Mouse (Mus musculus): ENCODE data around the gene Bcl7a. TPM values are rescaled to one million over a fixed set of nuclear protein-coding genes. Genes with fewer than 3 reads are reported as not detected.

The Bcl7a gene
- 38.4 and 41.8 TPM in 2 replicates for polyA plus RNA-seq (2016; fragmentation: Nextera tagmentation; extraction: Ambion mirVana)

- H3K4me1 ChIP-seq = peaks cover 42% of the 10 kb centered on the region
- peak within 1 kb of the TSS; percentile 99 for H3K27ac ChIP-seq
- peak within 1 kb of the TSS; percentile 94 for H3K4me3 ChIP-seq
- no peaks in the 10 kb centered on the region for H3K9me3 ChIP-seq
- H3K36me3 ChIP-seq (replicated peaks) = peaks cover 21% of the 10 kb centered on the region
- no peaks in the 10 kb centered on the region for H3K27me3 ChIP-seq (ENCODE audit: poor library complexity, severe bottlenecking)
- WGBS = 1% methylated on average over 69 of the region's 69 CpGs
- DNase-seq (ENCODE audit: extremely low spot score, low spot score) = peak; percentile 63
These were observed at the start of gene Bcl7a for GRCm38 (mm10) chr5:123343707-123344627. TSS of gene Bcl7a (plus strand) at chr5:123343834.

- 90% methylated on average over 9 of the region's 9 CpGs for WGBS
- no peaks in the 10 kb centered on the region for H3K36me3 ChIP-seq (replicated peaks)
These were observed 49.0 kb upstream of the Bcl7a start for GRCm38 (mm10) chr5:123294653-123295052.

GRCm38 (mm10) chr5:123296224-123296806 is 47.3 kb upstream of the Bcl7a start:
- no peaks in the 10 kb centered on the region for H3K36me3 ChIP-seq (replicated peaks)
- peaks cover 31% of the 10 kb centered on the region for H3K4me1 ChIP-seq
- DNase-seq (ENCODE audit: extremely low spot score, low spot score) = no peak
- H3K4me3 ChIP-seq = no peak overlapping the region
- H3K9me3 ChIP-seq = no peaks in the 10 kb centered on the region
- peaks cover 35% of the 10 kb centered on the region for H3K27me3 ChIP-seq (ENCODE audit: poor library complexity, severe bottlenecking)
- no peak overlapping the region for H3K27ac ChIP-seq
- 71% methylated on average over 12 of the region's 12 CpGs for WGBS

More at GRCm38 (mm10) chr5:123294653-123295052, 49.0 kb upstream of the Bcl7a start:
- DNase-seq (ENCODE audit: extremely low spot score, low spot score) = no peak
- Histone ChIP-seq H3K27ac (no peak overlapping the region), H3K9me3 (no peaks in the 10 kb centered on the region), H3K27me3 (ENCODE audit: poor library complexity, severe bottlenecking) (peaks cover 18% of the 10 kb centered on the region; the same call in 1 of the 2 replicates), H3K4me3 (no peak overlapping the region), H3K4me1 (peaks cover 15% of the 10 kb centered on the region; the same call in 1 of the 2 replicates)

GRCm38 (mm10) chr5:123296972-123297754 is 46.5 kb upstream of the Bcl7a start:
- H3K4me3 ChIP-seq = no peak overlapping the region
- 67% methylated on average over 23 of the region's 23 CpGs for WGBS
- H3K9me3 ChIP-seq = no peaks in the 10 kb centered on the region
- H3K27me3 ChIP-seq (ENCODE audit: poor library complexity, severe bottlenecking) = peaks cover 37% of the 10 kb centered on the region
- H3K27ac ChIP-seq = no peak overlapping the region
- H3K4me1 ChIP-seq = peaks cover 37% of the 10 kb centered on the region
- DNase-seq (ENCODE audit: extremely low spot score, low spot score) = no peak
- H3K36me3 ChIP-seq (replicated peaks) = no peaks in the 10 kb centered on the region

GRCm38 (mm10) chr5:123297830-123298229 is 45.8 kb upstream of the Bcl7a start:
- peaks cover 37% of the 10 kb centered on the region for H3K27me3 ChIP-seq (ENCODE audit: poor library complexity, severe bottlenecking)
- no peaks in the 10 kb centered on the region for H3K9me3 ChIP-seq
- DNase-seq (ENCODE audit: extremely low spot score, low spot score) = no peak
- no peak overlapping the region for H3K27ac ChIP-seq
- 77% methylated on average over 7 of the region's 7 CpGs for WGBS
- no peak overlapping the region for H3K4me3 ChIP-seq
- H3K4me1 ChIP-seq = peaks cover 44% of the 10 kb centered on the region
- H3K36me3 ChIP-seq (replicated peaks) = no peaks in the 10 kb centered on the region

GRCm38 (mm10) chr5:123298526-123298925 is 45.1 kb upstream of the Bcl7a start:
- no peak overlapping the region for H3K4me3 ChIP-seq
- H3K4me1 ChIP-seq = peaks cover 45% of the 10 kb centered on the region
- H3K36me3 ChIP-seq (replicated peaks) = no peaks in the 10 kb centered on the region
- peaks cover 37% of the 10 kb centered on the region for H3K27me3 ChIP-seq (ENCODE audit: poor library complexity, severe bottlenecking)
- WGBS = 88% methylated on average over 6 of the region's 6 CpGs
- H3K27ac ChIP-seq = no peak overlapping the region
- no peaks in the 10 kb centered on the region for H3K9me3 ChIP-seq
- DNase-seq (ENCODE audit: extremely low spot score, low spot score) = no peak

- peak overlapping the region; percentile 18; the same call in 1 of the 2 replicates for H3K27ac ChIP-seq
- no peaks in the 10 kb centered on the region for H3K9me3 ChIP-seq
- 83% methylated on average over 8 of the region's 8 CpGs for WGBS
These were observed 43.1 kb upstream of the Bcl7a start for GRCm38 (mm10) chr5:123300496-123301034.

GRCm38 (mm10) chr5:123301780-123302521 is 41.7 kb upstream of the Bcl7a start:
- Histone ChIP-seq H3K9me3 (no peaks in the 10 kb centered on the region), H3K27ac (peak overlapping the region; percentile 71), H3K27me3 (ENCODE audit: poor library complexity, severe bottlenecking) (peaks cover 47% of the 10 kb centered on the region), H3K4me3 (0 out of 2 replicates have a peak overlapping the region, but pooled peaks have one; percentile 5), H3K36me3 (replicated peaks) (no peaks in the 10 kb centered on the region), H3K4me1 (peaks cover 42% of the 10 kb centered on the region)
- peak; percentile 58 for DNase-seq (ENCODE audit: extremely low spot score, low spot score)
- 43% methylated on average over 20 of the region's 20 CpGs for WGBS

More at GRCm38 (mm10) chr5:123300496-123301034, 43.1 kb upstream of the Bcl7a start:
- Histone ChIP-seq H3K36me3 (replicated peaks) (no peaks in the 10 kb centered on the region), H3K4me1 (peaks cover 45% of the 10 kb centered on the region), H3K27me3 (ENCODE audit: poor library complexity, severe bottlenecking) (peaks cover 47% of the 10 kb centered on the region), H3K4me3 (no peak overlapping the region)
- DNase-seq (ENCODE audit: extremely low spot score, low spot score) = no peak

- Histone ChIP-seq H3K4me3 (no peak overlapping the region), H3K36me3 (replicated peaks) (no peaks in the 10 kb centered on the region), H3K27me3 (ENCODE audit: poor library complexity, severe bottlenecking) (peaks cover 16% of the 10 kb centered on the region), H3K27ac (no peak overlapping the region), H3K4me1 (peaks cover 21% of the 10 kb centered on the region), H3K9me3 (no peaks in the 10 kb centered on the region)
- 89% methylated on average over 18 of the region's 18 CpGs for WGBS
- no peak for DNase-seq (ENCODE audit: extremely low spot score, low spot score)
These were observed 35.9 kb upstream of the Bcl7a start for GRCm38 (mm10) chr5:123307630-123308282.

GRCm38 (mm10) chr5:123309816-123310215 is 33.8 kb upstream of the Bcl7a start:
- Histone ChIP-seq H3K4me1 (peaks cover 33% of the 10 kb centered on the region), H3K36me3 (replicated peaks) (no peaks in the 10 kb centered on the region), H3K27me3 (ENCODE audit: poor library complexity, severe bottlenecking) (peaks cover 6% of the 10 kb centered on the region), H3K9me3 (no peaks in the 10 kb centered on the region), H3K4me3 (no peak overlapping the region), H3K27ac (0 out of 2 replicates have a peak overlapping the region, but pooled peaks have one; percentile 35)
- DNase-seq (ENCODE audit: extremely low spot score, low spot score) = no peak
- 52% methylated on average over 10 of the region's 10 CpGs for WGBS

- 0 out of 2 replicates have a peak overlapping the region, but pooled peaks have one; percentile 35 for H3K27ac ChIP-seq
- no peaks in the 10 kb centered on the region for H3K36me3 ChIP-seq (replicated peaks)
- 75% methylated on average over 7 of the region's 7 CpGs for WGBS
- no peaks in the 10 kb centered on the region for H3K9me3 ChIP-seq
- no peak for DNase-seq (ENCODE audit: extremely low spot score, low spot score)
- no peak overlapping the region for H3K4me3 ChIP-seq
- H3K27me3 ChIP-seq (ENCODE audit: poor library complexity, severe bottlenecking) = peaks cover 5% of the 10 kb centered on the region
- peaks cover 37% of the 10 kb centered on the region for H3K4me1 ChIP-seq
These were observed 33.4 kb upstream of the Bcl7a start for GRCm38 (mm10) chr5:123310221-123310620.
